Mouse (Mus musculus) left cerebral cortex, postnatal 25 days (tissue): ENCODE measurements at regions not wholly inside any gene's neighbourhood (a gene's known extent, or its start where the extent isn't known, plus 50 kb on each side); places are given as distances from the start of the nearest gene placed in this dataset.

ENCODE experiments used
- DNase-seq, 2 experiments: peaks; one replicate each; pipeline ENCODE4 v3.0.0; 2022; ENCODE audit warnings: low spot score in 2 of 2, mixed read lengths in 1 of 2
- intact Hi-C: fragments of 180-260 bp; cut with DNase I; formaldehyde crosslinking; loops from one replicate; pipeline ENCODE4 v1.15.1; 2025

- intact Hi-C loops, result loop anchor here (2.0 to 5.0 kb wide), 4 partner anchors 74 to 531 kb away; partner anchors contain the start of gene Medag
- peak; percentile 45 to 79 for DNase-seq
These were observed 73.4 kb upstream of the Medag start for GRCm38 (mm10) chr5:149338016-149338696.

- DNase-seq, result peak in 1 of 2 experiments; percentile 55
- intact Hi-C loops, result loop anchor here (2.0 to 5.0 kb wide), 4 partner anchors 74 to 531 kb away; partner anchors contain the start of gene Medag
These were observed 72.9 kb upstream of the Medag start for GRCm38 (mm10) chr5:149338697-149339078.

GRCm38 (mm10) chr5:149340361-149340760 is 71.2 kb upstream of the Medag start:
- peak in 1 of 2 experiments; percentile 53 for DNase-seq
- intact Hi-C loops, result no loop called here

GRCm38 (mm10) chr5:149341461-149341860 is 70.1 kb upstream of the Medag start:
- no peak for DNase-seq
- intact Hi-C loops, result no loop called here

GRCm38 (mm10) chr5:149343610-149344527 is 67.7 kb upstream of the Medag start:
- intact Hi-C loops, result no loop called here
- DNase-seq, result no peak

- intact Hi-C loops, result no loop called here
- DNase-seq, result peak in 1 of 2 experiments; percentile 43
These were observed 67.1 kb upstream of the Medag start for GRCm38 (mm10) chr5:149344528-149344855.

- DNase-seq, result no peak
- intact Hi-C loops, result no loop called here
These were observed 66.4 kb upstream of the Medag start for GRCm38 (mm10) chr5:149345161-149345560.

GRCm38 (mm10) chr5:149349685-149350084 is 61.9 kb upstream of the Medag start:
- intact Hi-C loops, result no loop called here

GRCm38 (mm10) chr5:149353039-149353655 is 58.4 kb upstream of the Medag start:
- DNase-seq, result no peak
- intact Hi-C loops, result no loop called here

More at GRCm38 (mm10) chr5:149349685-149350084, 61.9 kb upstream of the Medag start:
- DNase-seq, result no peak

GRCm38 (mm10) chr5:149354448-149355115 is 57.0 kb upstream of the Medag start:
- intact Hi-C loops, result no loop called here
- DNase-seq, result no peak

- DNase-seq, result no peak
- intact Hi-C loops, result no loop called here
These were observed 56.4 kb upstream of the Medag start for GRCm38 (mm10) chr5:149355131-149355530.

- intact Hi-C loops, result no loop called here
- DNase-seq, result no peak
These were observed 54.6 kb upstream of the Medag start for GRCm38 (mm10) chr5:149356970-149357369.
